Mouse (Mus musculus) gastrocnemius, postnatal 4 days (tissue): ENCODE data around the gene Gm17617. TPM values are rescaled to one million over a fixed set of nuclear protein-coding genes. Genes with fewer than 3 reads are reported as not detected.
A peak's percentile ranks its signal among the peaks of the same experiment; 100 is the strongest.
"Not testable (repeated sequence)": the region's sequence is repeated elsewhere in the genome, so short reads cannot be mapped to it uniquely, and the experiment has no call there.

Source experiments
- DNase-seq, 2 experiments: peaks; one replicate each; pipeline ENCODE4 v3.0.0; 2021 to 2022; ENCODE audit warnings: low spot score in 2 of 2, mixed read lengths in 2 of 2
- total RNA-seq, 2 experiments: library from RNA; stranded (reverse); gene quantifications; 2 replicates each; pipeline ENCODE4 v1.2.3; 2021

Gene Gm17617
- total RNA-seq, 2 experiments from 2014 or later, result not detected

DNA sequence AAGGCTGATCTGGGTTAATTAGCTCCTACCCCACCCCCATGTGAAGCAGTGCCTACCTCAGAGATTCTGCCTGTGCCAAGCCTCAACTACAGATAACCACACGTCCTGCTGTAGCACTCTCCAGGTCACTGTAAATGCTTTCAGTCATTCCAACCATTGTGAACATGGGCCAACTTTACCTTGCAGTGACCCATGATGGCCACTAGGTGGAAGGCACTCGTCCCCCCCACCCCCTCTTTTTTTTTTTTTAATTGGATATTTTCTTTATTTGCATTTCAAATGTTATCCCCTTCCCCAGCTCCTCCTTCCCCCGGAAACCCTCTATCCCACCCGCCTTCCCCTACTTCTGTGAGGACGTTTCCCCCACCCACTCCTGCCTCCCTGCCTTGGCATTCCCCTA, 2.0 kb upstream of the Gm17617 start:
- DNase-seq, result no peak

DNA sequence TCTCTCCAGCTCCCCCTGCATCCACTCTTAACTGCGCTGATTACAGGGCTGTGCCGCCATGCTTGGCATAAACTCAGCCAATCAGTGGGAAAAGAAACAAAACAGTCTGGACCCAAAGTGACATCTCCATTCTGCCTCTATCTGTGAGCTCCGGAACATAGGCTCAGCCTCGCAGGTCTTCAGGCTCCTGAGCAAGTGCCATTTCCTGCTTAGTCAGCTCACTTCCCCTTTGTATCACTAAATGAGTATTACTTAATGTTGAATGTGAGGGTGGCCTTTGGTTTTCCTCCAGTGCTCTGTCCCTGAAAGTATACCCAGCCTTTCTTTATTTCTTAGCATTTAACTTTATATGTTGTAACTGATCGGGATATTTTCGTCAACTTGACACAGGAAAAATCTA, 8.4 kb downstream of the Gm17617 start:
- DNase-seq, result no peak

- DNase-seq, result no peak
Measured at GRCm38 (mm10) chr13:55114375-55114774, 19.0 kb downstream of the Gm17617 start.

- DNase-seq, result no peak
Measured at GRCm38 (mm10) chr13:55107694-55108093, 25.7 kb downstream of the Gm17617 start.

DNA sequence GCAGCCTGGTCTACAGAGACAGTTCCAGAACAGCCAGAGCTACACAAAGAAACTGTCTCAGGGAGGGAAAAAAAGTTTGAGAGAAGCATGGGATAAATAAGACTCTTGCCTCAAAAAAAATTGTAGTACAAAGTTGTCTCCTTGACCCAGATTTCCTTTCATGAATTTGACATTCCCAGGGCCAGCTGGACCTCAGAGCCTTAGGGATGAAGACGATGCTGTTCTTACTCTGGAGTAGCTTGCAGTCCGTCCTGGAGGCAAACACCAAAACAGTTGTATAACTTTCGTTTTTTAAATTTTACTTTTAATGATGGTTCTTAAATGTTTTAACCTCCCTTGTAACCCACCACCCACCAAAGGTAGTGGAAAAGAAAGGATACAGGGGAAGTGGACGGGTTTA, 26.2 kb downstream of the Gm17617 start:
- DNase-seq, result no peak

GRCm38 (mm10) chr13:55105953-55106691, 27.2 kb downstream of the Gm17617 start:
- DNase-seq, result peak in 1 of 2 experiments; percentile 11

DNA sequence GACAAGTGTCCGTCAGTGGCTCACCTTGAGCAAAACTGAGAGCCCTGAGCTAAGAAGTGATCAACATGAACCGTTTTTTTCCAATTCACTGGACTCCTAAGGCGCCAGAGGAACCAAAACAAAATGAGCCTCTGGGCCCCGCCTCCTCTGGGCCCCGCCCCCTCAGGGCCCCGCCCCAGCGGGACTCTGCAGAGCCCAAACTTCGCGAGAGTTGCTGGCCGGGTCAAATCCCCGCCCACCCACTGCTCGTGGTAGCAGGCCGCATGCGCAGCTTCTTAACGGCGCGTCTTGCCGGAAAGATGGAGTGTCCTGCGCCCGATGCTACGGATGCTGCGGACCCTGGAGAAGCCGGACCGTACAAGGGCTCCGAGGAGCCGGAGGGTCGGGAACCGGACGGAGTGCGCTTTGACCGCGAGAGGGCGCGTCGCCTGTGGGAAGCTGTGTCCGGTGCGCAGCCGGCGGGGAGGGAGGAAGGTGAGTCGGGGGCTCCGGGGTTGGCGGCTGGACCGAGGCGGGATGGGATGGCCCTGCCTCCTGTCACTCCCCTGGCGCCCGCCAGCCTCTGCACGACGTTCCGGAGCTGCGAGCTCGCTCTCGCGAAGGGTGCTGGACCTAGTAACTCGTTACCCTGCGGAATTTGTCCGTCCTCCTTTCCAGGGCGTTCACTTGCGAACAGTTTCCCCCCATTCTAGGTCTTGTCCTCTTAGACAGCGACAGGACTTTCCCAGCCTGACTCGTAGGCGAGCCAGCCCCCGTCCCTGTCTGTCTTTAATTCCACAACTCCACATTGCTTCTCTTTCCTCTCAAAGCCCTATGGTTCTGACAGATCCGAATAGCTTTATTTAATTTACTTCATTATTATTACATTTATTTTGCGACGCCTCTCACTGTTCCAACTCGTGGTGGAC, 28.0 kb downstream of the Gm17617 start, which contains the start of gene Zfp346:
Gene Zfp346 (plus strand): TSS at position 267 of the 908 bp plus-strand sequence.
- DNase-seq, result peak; percentile 96 to 98

DNA sequence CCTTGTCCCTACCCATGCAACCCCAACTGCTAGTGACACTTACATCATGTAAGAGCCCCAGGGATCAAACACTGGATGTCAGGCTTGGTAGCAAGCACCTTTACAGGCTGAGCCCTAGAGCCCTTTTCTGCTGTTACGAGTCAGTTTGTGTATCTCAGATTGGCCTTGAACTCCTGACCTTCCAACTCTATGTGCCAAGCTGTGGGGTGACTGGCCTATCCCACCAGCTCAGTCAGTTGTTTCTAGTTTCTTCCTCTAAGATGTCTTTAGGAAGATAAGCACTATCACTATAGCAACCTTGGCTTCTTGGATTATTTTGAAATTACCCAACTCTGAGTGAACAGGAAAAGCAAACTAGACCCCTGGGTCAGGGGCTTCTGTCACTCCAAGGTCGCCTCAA, 30.0 kb downstream of the Gm17617 start:
- DNase-seq, result no peak

DNA sequence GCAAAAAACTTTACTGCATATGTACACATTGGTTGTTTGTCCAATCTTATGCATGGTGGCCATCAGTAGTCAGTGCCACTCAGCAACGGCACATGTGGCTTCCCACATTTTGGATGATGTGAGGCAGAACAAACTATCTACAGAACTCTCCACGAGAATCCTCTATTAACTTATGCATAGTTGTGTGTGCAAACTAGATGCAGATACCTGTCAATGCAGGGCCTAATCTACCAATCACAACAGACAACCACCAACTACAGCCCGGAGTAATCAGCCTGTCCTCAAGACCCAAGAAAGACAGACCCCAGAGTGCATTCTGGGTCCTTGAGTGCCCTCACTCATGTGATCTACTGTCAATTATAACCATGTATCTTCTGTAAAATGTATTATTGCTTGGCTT, 31.0 kb downstream of the Gm17617 start:
- no peak for DNase-seq

DNA sequence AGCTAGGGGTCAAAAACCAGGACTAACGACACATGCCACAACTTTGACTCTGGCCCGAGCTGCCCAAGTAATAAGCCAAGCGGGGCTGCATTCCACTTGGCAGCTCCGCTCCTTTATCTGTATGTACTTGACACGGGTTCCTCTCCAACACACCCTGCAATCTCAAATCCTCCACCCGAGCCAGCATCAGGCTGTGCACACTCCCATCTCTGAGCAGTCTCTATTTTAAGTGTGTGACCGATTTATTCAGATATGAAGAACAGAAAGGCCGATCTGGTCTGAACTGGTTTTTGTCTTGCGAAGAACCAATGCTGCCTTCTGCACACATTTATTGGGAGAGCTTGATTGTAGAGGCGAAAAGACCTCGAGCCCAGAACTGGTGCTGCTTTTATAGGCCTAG, 31.7 kb downstream of the Gm17617 start:
- no peak for DNase-seq

GRCm38 (mm10) chr13:55099726-55100478, 33.4 kb downstream of the Gm17617 start, which contains the start of gene Uimc1:
TSS of gene Uimc1 (minus strand) at chr13:55100300.
- DNase-seq, result peak; percentile 66 to 86

DNA sequence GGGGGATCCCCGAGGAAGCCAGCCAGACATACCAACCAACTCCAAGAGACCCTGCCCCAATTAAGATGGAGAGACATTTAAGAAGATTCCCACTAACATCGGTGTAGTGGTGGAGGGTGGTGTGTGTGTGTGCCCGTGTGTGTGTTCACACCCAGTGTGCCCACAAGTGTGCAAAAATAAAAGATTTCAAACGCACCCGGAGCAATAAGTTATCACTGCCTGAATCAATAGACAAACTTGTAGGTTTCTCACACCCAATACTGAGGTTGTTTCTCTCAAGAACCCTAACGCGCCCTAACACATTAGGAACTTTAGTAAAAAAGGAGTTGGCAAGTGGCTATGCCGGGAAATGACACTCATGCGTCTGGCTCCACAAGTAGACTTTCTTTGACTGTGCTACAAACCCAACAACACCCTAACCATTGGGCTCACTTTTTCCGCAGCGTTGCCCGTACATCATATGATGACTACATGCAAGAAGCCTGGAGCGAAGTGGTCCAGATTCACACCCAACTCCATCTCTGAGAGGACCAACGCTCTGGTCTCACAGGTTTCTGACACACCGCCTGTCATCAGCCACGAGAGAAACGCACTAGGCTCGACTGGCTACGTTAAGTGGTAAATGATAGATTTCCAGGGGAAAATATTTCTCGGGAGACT, 34.2 kb downstream of the Gm17617 start:
- DNase-seq, result no peak

- not testable (repeated sequence) for DNase-seq
Measured at GRCm38 (mm10) chr13:55097841-55098240, 35.5 kb downstream of the Gm17617 start.

DNA sequence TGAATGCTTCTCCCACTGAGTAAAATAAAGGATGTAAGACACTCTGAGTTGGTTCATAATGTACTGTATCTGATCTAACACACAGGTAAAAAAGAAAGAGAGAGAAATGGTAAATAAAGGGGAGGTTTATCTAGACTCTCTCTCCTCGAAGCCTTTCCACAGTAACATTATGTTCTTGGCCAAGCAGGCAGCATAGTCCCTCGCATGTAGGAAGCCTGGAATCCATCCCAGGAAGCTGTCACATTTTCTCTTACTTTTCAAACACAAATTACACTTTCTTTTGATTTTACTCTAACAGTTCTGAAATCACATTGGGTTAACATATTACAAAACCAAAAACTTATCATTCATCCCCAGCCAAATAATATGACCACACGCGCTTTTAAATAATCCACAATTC, 40.8 kb downstream of the Gm17617 start:
- no peak for DNase-seq

Other genes with a start within 250 kb of the Gm17617 start
- 1 to 10 TPM; 5.0 to 6.0 TPM for gene Unc5a, start 184.1 kb downstream of the Gm17617 start, total RNA-seq
- 1 to 10 TPM; 2.3 to 2.8 TPM for gene Hk3, start 112.2 kb downstream of the Gm17617 start, total RNA-seq
- 10 to 100 TPM; 24.9 to 28.5 TPM for gene Uimc1, start 33.2 kb downstream of the Gm17617 start, total RNA-seq
- 10 to 100 TPM; 22.2 to 24.2 TPM for gene Zfp346, start 28.2 kb downstream of the Gm17617 start, total RNA-seq
- 10 to 100 TPM; 46.1 to 46.6 TPM for gene Fgfr4, start 19.1 kb upstream of the Gm17617 start, total RNA-seq
- 100 to 1,000 TPM; 114 to 127 TPM for gene Nsd1, start 76.2 kb upstream of the Gm17617 start, total RNA-seq
- gene Prelid1, start 187.0 kb upstream of the Gm17617 start, total RNA-seq, result 100 to 1,000 TPM; 120 to 136 TPM
- gene Rab24, start 188.4 kb upstream of the Gm17617 start, total RNA-seq, result 10 to 100 TPM; 48.4 to 53.9 TPM
- 10 to 100 TPM; 15.3 to 18.7 TPM for gene Mxd3, start 196.3 kb upstream of the Gm17617 start, total RNA-seq
- 10 to 100 TPM; 58.3 to 58.8 TPM for gene Lman2, start 229.2 kb upstream of the Gm17617 start, total RNA-seq
- 1 to 10 TPM in 1 of 2 experiments, under 1 TPM in 1; 0.88 to 1.1 TPM for gene Rgs14, start 236.2 kb upstream of the Gm17617 start, total RNA-seq